Mouse (Mus musculus): ENCODE measurements around the gene Trmt10c. TPM values are rescaled to one million over a fixed set of nuclear protein-coding genes. Genes with fewer than 3 reads are reported as not detected.

Trmt10c gene
- polyA plus RNA-seq, 1 experiment, result 2.1 TPM

Other genes with a start within 250 kb of the Trmt10c start
- gene Nfkbiz, start 198.9 kb downstream of the Trmt10c start, polyA plus RNA-seq (2012; rRNA removed), result 26.6 and 45.3 TPM in 2 replicates
- 1.2 and 1.7 TPM in 2 replicates for gene Nxpe3, start 142.5 kb downstream of the Trmt10c start, polyA plus RNA-seq (2012; rRNA removed)
- 0.82 and 1.4 TPM in 2 replicates for gene Cep97, start 103.0 kb downstream of the Trmt10c start, polyA plus RNA-seq (2012; rRNA removed)
- 128 and 168 TPM in 2 replicates for gene Rpl24, start 71.5 kb downstream of the Trmt10c start, polyA plus RNA-seq (2012; rRNA removed)
- 1.8 and 3.3 TPM in 2 replicates for gene Zbtb11, start 63.9 kb downstream of the Trmt10c start, polyA plus RNA-seq (2012; rRNA removed)
- gene Pcnp, start 8.1 kb downstream of the Trmt10c start, polyA plus RNA-seq (2012; rRNA removed), result 15.0 and 16.0 TPM in 2 replicates
- 1.3 and 3.3 TPM in 2 replicates for gene Senp7, start 10.5 kb upstream of the Trmt10c start, polyA plus RNA-seq (2012; rRNA removed)
- 0.05 and 0.11 TPM in 2 replicates for gene Impg2, start 166.5 kb upstream of the Trmt10c start, polyA plus RNA-seq (2012; rRNA removed)